Mouse (Mus musculus) MEL (cell line): Measurements from ENCODE around the gene Olfr554.
"Not testable (repeated sequence)": the region's sequence is repeated elsewhere in the genome, so short reads cannot be mapped to it uniquely, and the experiment has no call there.

Experiments used
- BHLHE40 ChIP-seq: IDR thresholded peaks from 2 replicates; pipeline ENCODE4 v1.6.1; 2012; ENCODE audit warnings: low read depth, mild to moderate bottlenecking, inconsistent platforms, low read length, improper control_type of control experiment, borderline replicate concordance
- CHD2 ChIP-seq: IDR thresholded peaks from 2 replicates; pipeline ENCODE4 v1.6.1; 2011; ENCODE audit warnings: low read length, improper control_type of control experiment
- CTCF ChIP-seq, 3 experiments: IDR thresholded peaks in 2 of 3; conservative IDR thresholded peaks in 1 of 3; 2 replicates each; pipeline ENCODE4 v1.5.1; 2011 to 2012; ENCODE audit warnings: low read length in 3 of 3, low read depth in 2 of 3, mild to moderate bottlenecking in 2 of 3, improper control_type of control experiment in 1 of 3, inconsistent platforms in 1 of 3, mixed read lengths in 1 of 3, moderate library complexity in 1 of 3; ENCODE audit not compliant: control insufficient read depth in 1 of 3, insufficient read depth in 1 of 3, poor library complexity in 1 of 3, severe bottlenecking in 1 of 3
- EP300 ChIP-seq, 2 experiments: IDR thresholded peaks; 2 replicates each; pipeline ENCODE4 v1.6.1; 2011; ENCODE audit warnings: improper control_type of control experiment in 2 of 2, low read length in 2 of 2, low read depth in 1 of 2, mild to moderate bottlenecking in 1 of 2
- ETS1 ChIP-seq: IDR thresholded peaks from 2 replicates; pipeline ENCODE4 v1.6.1; 2012; ENCODE audit warnings: low read depth, mild to moderate bottlenecking, inconsistent platforms, low read length, improper control_type of control experiment, moderate library complexity
- MAFK ChIP-seq: IDR thresholded peaks from 2 replicates; pipeline ENCODE4 v1.6.1; 2011; ENCODE audit warnings: low read depth, mild to moderate bottlenecking, low read length, improper control_type of control experiment, borderline replicate concordance
- POLR2A ChIP-seq, 2 experiments: IDR thresholded peaks; 2 replicates each; pipeline ENCODE4 v1.6.1; 2011 to 2012; ENCODE audit warnings: low read length in 2 of 2, mild to moderate bottlenecking in 2 of 2, control low read depth in 1 of 2, improper control_type of control experiment in 1 of 2, low read depth in 1 of 2, moderate library complexity in 1 of 2; ENCODE audit not compliant: control insufficient read depth in 1 of 2, insufficient read depth in 1 of 2, poor library complexity in 1 of 2
- TBP ChIP-seq: IDR thresholded peaks from 2 replicates; pipeline ENCODE4 v1.8.0; 2011; ENCODE audit warnings: low read depth, low read length, improper control_type of control experiment
- USF1 ChIP-seq: IDR thresholded peaks from 2 replicates; pipeline ENCODE4 v1.6.1; 2014; ENCODE audit warnings: low read depth, mild to moderate bottlenecking, inconsistent platforms, low read length, improper control_type of control experiment, moderate library complexity
- ZMIZ1 ChIP-seq: IDR thresholded peaks from 2 replicates; pipeline ENCODE4 v1.6.1; 2012; ENCODE audit warnings: low read depth, mild to moderate bottlenecking, inconsistent platforms, low read length, improper control_type of control experiment, moderate library complexity

- not testable (repeated sequence) for TF ChIP-seq CTCF (IDR thresholded peaks at IDR 0.05 in 2 of 3, conservative IDR thresholded peaks at IDR 0.05 in 1 of 3; ENCODE audit: control insufficient read depth in 1 of 3, insufficient read depth in 1 of 3, low read depth in 2 of 3, low read length in 3 of 3, poor library complexity in 1 of 3, severe bottlenecking in 1 of 3); ETS1; POLR2A (IDR thresholded peaks at IDR 0.05; ENCODE audit: control insufficient read depth in 1 of 2, insufficient read depth in 1 of 2, low read depth in 1 of 2, low read length in 2 of 2, poor library complexity in 1 of 2); CHD2; USF1; ZMIZ1; EP300 (IDR thresholded peaks at IDR 0.05; ENCODE audit: low read depth in 1 of 2, low read length in 2 of 2); TBP; MAFK; BHLHE40
Measured at GRCm38 (mm10) chr7:102620368-102620767, 17.9 kb upstream of the Olfr554 start.
